Mouse (Mus musculus) retina, postnatal 1 day (tissue): ENCODE data around the gene Tsc22d2.
"Not testable (repeated sequence)": the region's sequence is repeated elsewhere in the genome, so short reads cannot be mapped to it uniquely, and the experiment has no call there.

Source experiments
- DNase-seq: peaks from one replicate; pipeline ENCODE4 v3.0.0-alpha.2; 2012

The Tsc22d2 gene

GRCm38 (mm10) chr3:58434414-58434813, 19.9 kb downstream of the Tsc22d2 start:
- DNase-seq: no peak

GRCm38 (mm10) chr3:58448230-58448629, 33.7 kb downstream of the Tsc22d2 start:
- peak; percentile 39 for DNase-seq

GRCm38 (mm10) chr3:58449487-58449886, 35.0 kb downstream of the Tsc22d2 start:
- no peak for DNase-seq

GRCm38 (mm10) chr3:58454414-58455205, 40.1 kb downstream of the Tsc22d2 start:
- no peak for DNase-seq

GRCm38 (mm10) chr3:58455255-58455654, 40.7 kb downstream of the Tsc22d2 start:
- no peak for DNase-seq

GRCm38 (mm10) chr3:58469655-58470437, 55.3 kb downstream of the Tsc22d2 start:
- no peak for DNase-seq

- DNase-seq: not testable (repeated sequence)
These were observed 60.8 kb downstream of the Tsc22d2 start for GRCm38 (mm10) chr3:58475298-58475697.

GRCm38 (mm10) chr3:58478755-58479455, 64.4 kb downstream of the Tsc22d2 start:
- no peak for DNase-seq

GRCm38 (mm10) chr3:58485883-58486282, 71.4 kb downstream of the Tsc22d2 start:
- DNase-seq: peak; percentile 12

GRCm38 (mm10) chr3:58487121-58487520, 72.6 kb downstream of the Tsc22d2 start:
- DNase-seq: no peak

- DNase-seq: no peak
These were observed 73.7 kb downstream of the Tsc22d2 start for GRCm38 (mm10) chr3:58487999-58488775.

- peak; percentile 32 for DNase-seq
These were observed 76.3 kb downstream of the Tsc22d2 start for GRCm38 (mm10) chr3:58490787-58491186.

GRCm38 (mm10) chr3:58493621-58494020, 79.1 kb downstream of the Tsc22d2 start:
- DNase-seq: no peak

- no peak for DNase-seq
These were observed 87.4 kb downstream of the Tsc22d2 start for GRCm38 (mm10) chr3:58501961-58502360.

- DNase-seq: no peak
These were observed 89.3 kb downstream of the Tsc22d2 start for GRCm38 (mm10) chr3:58503720-58504333.

GRCm38 (mm10) chr3:58504676-58505075, 90.2 kb downstream of the Tsc22d2 start:
- DNase-seq: no peak

- DNase-seq: no peak
These were observed 93.7 kb downstream of the Tsc22d2 start for GRCm38 (mm10) chr3:58508020-58508750.

- peak; percentile 7 for DNase-seq
These were observed 97.1 kb downstream of the Tsc22d2 start for GRCm38 (mm10) chr3:58511581-58511980.

- DNase-seq: no peak
These were observed 98.2 kb downstream of the Tsc22d2 start for GRCm38 (mm10) chr3:58512740-58513139.

GRCm38 (mm10) chr3:58513483-58513882, 99.0 kb downstream of the Tsc22d2 start:
- DNase-seq: no peak

- no peak for DNase-seq
These were observed 101.6 kb downstream of the Tsc22d2 start for GRCm38 (mm10) chr3:58515947-58516601.
